Mouse (Mus musculus) heart, embryonic 10.5 days (tissue): ENCODE data around the gene Dnm2. TPM values are rescaled to one million over a fixed set of nuclear protein-coding genes. Genes with fewer than 3 reads are reported as not detected.
"Not testable (repeated sequence)": the region's sequence is repeated elsewhere in the genome, so short reads cannot be mapped to it uniquely, and the experiment has no call there.

Experiments used
- DNase-seq: peaks from one replicate; pipeline ENCODE4 v3.0.0-alpha.2; 2017; ENCODE audit warnings: low spot score
- H3K27ac ChIP-seq: fragments of 300-500 bp; sonication (generic); 2 replicates; pipeline ENCODE4 v1.5.1; 2016; ENCODE audit warnings: mild to moderate bottlenecking
- H3K27me3 ChIP-seq: fragments of 300-500 bp; sonication (generic); 2 replicates; pipeline ENCODE4 v1.6.1; 2016; ENCODE audit warnings: mild to moderate bottlenecking; ENCODE audit not compliant: poor library complexity, insufficient read depth, severe bottlenecking
- H3K36me3 ChIP-seq: fragments of 300-500 bp; sonication (generic); 2 replicates; pipeline ENCODE4 v1.6.1; 2016; ENCODE audit warnings: mild to moderate bottlenecking, moderate library complexity
- H3K4me1 ChIP-seq: fragments of 300-500 bp; sonication (generic); 2 replicates; pipeline ENCODE4 v1.6.1; 2016; ENCODE audit warnings: mild to moderate bottlenecking
- H3K4me3 ChIP-seq: fragments of 300-500 bp; sonication (generic); 2 replicates; pipeline ENCODE4 v1.5.1; 2016; ENCODE audit warnings: mild to moderate bottlenecking, moderate library complexity
- H3K9me3 ChIP-seq: fragments of 300-500 bp; sonication (generic); 2 replicates; pipeline ENCODE4 v1.6.1; 2016; ENCODE audit warnings: mild to moderate bottlenecking, moderate library complexity
- WGBS: fragments of 180-500 bp; shearing (Covaris S2); methylation state at CpG from one replicate; pipeline ENCODE4 v1.1.7; 2016; 5-methylcytosine and 5-hydroxymethylcytosine counted together
- polyA plus RNA-seq: library from polyadenylated mRNA; unstranded; fragments of >200 nt; fragmentation: Nextera tagmentation; extraction: Ambion mirVana; gene quantifications from 2 replicates; pipeline ENCODE4 v1.2.1, GENCODE M21; 2016

The Dnm2 gene
- polyA plus RNA-seq, 1 experiment from 2014 or later, result 81.6 TPM

- Histone ChIP-seq H3K4me1 (peaks cover 52% of the 10 kb centered on the region), H3K27ac (peak overlapping the region; percentile 65), H3K36me3 (peaks cover 11% of the 10 kb centered on the region), H3K9me3 (no peaks in the 10 kb centered on the region), H3K4me3 (peak overlapping the region; percentile 18; the same call in 1 of the 2 replicates), H3K27me3 (no peaks in the 10 kb centered on the region)
- peak; percentile 91 for DNase-seq
- WGBS, result 25% methylated on average over 8 of the region's 8 CpGs
Observed at GRCm38 (mm10) chr9:21451870-21452269, 27.2 kb downstream of the Dnm2 start.

GRCm38 (mm10) chr9:21453003-21453402 is 28.3 kb downstream of the Dnm2 start:
- Histone ChIP-seq H3K36me3 (peaks cover 7% of the 10 kb centered on the region), H3K27ac (no peak overlapping the region), H3K27me3 (no peaks in the 10 kb centered on the region), H3K9me3 (no peaks in the 10 kb centered on the region), H3K4me3 (no peak overlapping the region), H3K4me1 (peaks cover 48% of the 10 kb centered on the region)
- WGBS, result 85% methylated on average over 7 of the region's 7 CpGs
- no peak for DNase-seq

GRCm38 (mm10) chr9:21453459-21453858 is 28.8 kb downstream of the Dnm2 start:
- DNase-seq, result no peak
- Histone ChIP-seq H3K9me3 (no peaks in the 10 kb centered on the region), H3K27ac (no peak overlapping the region), H3K36me3 (peaks cover 10% of the 10 kb centered on the region), H3K27me3 (no peaks in the 10 kb centered on the region), H3K4me3 (no peak overlapping the region), H3K4me1 (peaks cover 48% of the 10 kb centered on the region)
- 75% methylated on average over 2 of the region's 2 CpGs for WGBS

DNA sequence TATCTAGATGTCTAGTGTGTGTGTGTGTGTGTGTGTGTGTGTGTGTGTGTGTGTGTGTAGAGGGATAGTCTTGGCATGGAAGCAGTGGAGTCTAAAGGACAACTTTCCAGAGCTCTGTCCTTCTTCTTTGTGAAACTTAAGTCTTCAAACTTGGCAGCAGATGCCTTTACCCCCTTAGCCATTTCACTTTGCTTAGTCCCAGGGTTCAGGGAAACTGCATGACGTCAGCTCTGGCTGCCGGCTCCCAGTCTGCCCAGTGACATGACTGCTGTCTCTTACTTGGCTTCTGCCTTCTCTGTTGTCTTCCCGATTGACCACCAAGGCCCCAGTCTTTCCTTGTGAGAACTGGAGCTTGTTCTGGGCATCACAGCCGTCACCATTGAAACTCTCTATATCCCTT is 29.8 kb downstream of the Dnm2 start:
- DNase-seq, result no peak
- WGBS, result 65% methylated on average over 4 of the region's 4 CpGs
- peaks cover 39% of the 10 kb centered on the region for H3K4me1 ChIP-seq

DNA sequence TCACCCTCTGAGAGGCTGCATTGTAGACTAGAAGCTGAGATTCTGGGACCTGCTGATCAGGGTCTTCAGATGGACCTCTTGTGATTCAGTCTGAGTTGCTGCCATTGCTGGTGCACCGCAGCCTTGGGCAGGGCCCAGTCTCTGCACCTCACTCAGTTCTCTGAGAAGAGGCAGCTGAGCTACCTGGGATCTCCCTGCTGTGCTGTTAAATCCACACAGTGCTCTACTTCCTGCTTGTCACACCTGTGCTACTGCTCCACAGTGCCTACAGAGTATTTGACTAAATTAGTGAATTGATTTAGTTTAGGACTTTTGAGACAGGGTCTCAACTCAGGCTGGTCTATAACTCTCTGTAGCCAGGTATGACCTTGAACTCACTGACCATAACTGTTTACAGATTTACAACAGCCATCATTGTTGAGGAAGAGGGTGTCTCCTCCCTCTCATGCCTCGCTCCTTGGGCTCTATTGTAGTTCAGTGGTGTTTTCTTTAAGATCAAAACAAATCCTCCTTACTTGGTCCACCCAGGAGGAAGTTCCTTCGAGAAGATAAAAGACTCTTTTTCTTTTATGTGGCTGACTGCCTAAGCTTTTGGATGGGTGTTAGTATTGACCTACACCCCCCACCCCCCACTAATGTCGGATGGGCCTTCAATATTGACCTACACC is 30.5 kb downstream of the Dnm2 start:
- Histone ChIP-seq H3K9me3 (no peaks in the 10 kb centered on the region), H3K27me3 (no peaks in the 10 kb centered on the region), H3K4me3 (no peak overlapping the region), H3K4me1 (peaks cover 32% of the 10 kb centered on the region), H3K27ac (no peak overlapping the region), H3K36me3 (peaks cover 19% of the 10 kb centered on the region)
- no peak for DNase-seq
- whole genome bisulfite sequencing, result 75% methylated on average over 4 of the region's 4 CpGs

More for the DNA sequence above, 29.8 kb downstream of the Dnm2 start:
- H3K27me3 ChIP-seq, result no peaks in the 10 kb centered on the region
- no peak overlapping the region for H3K4me3 ChIP-seq
- H3K9me3 ChIP-seq, result no peaks in the 10 kb centered on the region
- no peak overlapping the region for H3K27ac ChIP-seq
- peaks cover 13% of the 10 kb centered on the region for H3K36me3 ChIP-seq

- no peaks in the 10 kb centered on the region for H3K9me3 ChIP-seq
- no peak overlapping the region for H3K4me3 ChIP-seq
- no peaks in the 10 kb centered on the region for H3K27me3 ChIP-seq
- H3K27ac ChIP-seq, result no peak overlapping the region
- no peak for DNase-seq
- H3K4me1 ChIP-seq, result peaks cover 23% of the 10 kb centered on the region
- 85% methylated on average over 7 of the region's 7 CpGs for WGBS
- peaks cover 19% of the 10 kb centered on the region for H3K36me3 ChIP-seq
Observed at GRCm38 (mm10) chr9:21456246-21456929, 31.7 kb downstream of the Dnm2 start.

- WGBS, result 83% methylated on average over 10 of the region's 10 CpGs
- Histone ChIP-seq H3K36me3 (peaks cover 19% of the 10 kb centered on the region), H3K4me1 (peaks cover 23% of the 10 kb centered on the region), H3K27ac (no peak overlapping the region), H3K27me3 (no peaks in the 10 kb centered on the region), H3K9me3 (no peaks in the 10 kb centered on the region), H3K4me3 (no peak overlapping the region)
- DNase-seq, result no peak
Observed at GRCm38 (mm10) chr9:21456930-21457634, 32.4 kb downstream of the Dnm2 start.

GRCm38 (mm10) chr9:21458821-21459220 is 34.1 kb downstream of the Dnm2 start:
- no peak overlapping the region for H3K4me3 ChIP-seq
- H3K27me3 ChIP-seq, result no peaks in the 10 kb centered on the region
- H3K9me3 ChIP-seq, result no peaks in the 10 kb centered on the region
- peaks cover 19% of the 10 kb centered on the region for H3K36me3 ChIP-seq
- H3K4me1 ChIP-seq, result peaks cover 34% of the 10 kb centered on the region
- H3K27ac ChIP-seq, result no peak overlapping the region
- WGBS, result 91% methylated on average over 3 of the region's 3 CpGs
- DNase-seq, result no peak

GRCm38 (mm10) chr9:21460400-21460940 is 35.8 kb downstream of the Dnm2 start:
- Histone ChIP-seq H3K4me3 (no peak overlapping the region), H3K27me3 (no peaks in the 10 kb centered on the region), H3K36me3 (peaks cover 28% of the 10 kb centered on the region), H3K27ac (no peak overlapping the region), H3K4me1 (peaks cover 30% of the 10 kb centered on the region), H3K9me3 (no peaks in the 10 kb centered on the region)
- WGBS, result 93% methylated on average over 3 of the region's 3 CpGs
- no peak for DNase-seq

- Histone ChIP-seq H3K9me3 (no peaks in the 10 kb centered on the region), H3K36me3 (peaks cover 49% of the 10 kb centered on the region), H3K27ac (peak overlapping the region; percentile 83), H3K27me3 (no peaks in the 10 kb centered on the region), H3K4me3 (peak overlapping the region; percentile 26), H3K4me1 (peaks cover 28% of the 10 kb centered on the region)
- peak; percentile 91 for DNase-seq
- WGBS, result 23% methylated on average over 5 of the region's 5 CpGs
Observed at GRCm38 (mm10) chr9:21463138-21463590, 38.5 kb downstream of the Dnm2 start.

DNA sequence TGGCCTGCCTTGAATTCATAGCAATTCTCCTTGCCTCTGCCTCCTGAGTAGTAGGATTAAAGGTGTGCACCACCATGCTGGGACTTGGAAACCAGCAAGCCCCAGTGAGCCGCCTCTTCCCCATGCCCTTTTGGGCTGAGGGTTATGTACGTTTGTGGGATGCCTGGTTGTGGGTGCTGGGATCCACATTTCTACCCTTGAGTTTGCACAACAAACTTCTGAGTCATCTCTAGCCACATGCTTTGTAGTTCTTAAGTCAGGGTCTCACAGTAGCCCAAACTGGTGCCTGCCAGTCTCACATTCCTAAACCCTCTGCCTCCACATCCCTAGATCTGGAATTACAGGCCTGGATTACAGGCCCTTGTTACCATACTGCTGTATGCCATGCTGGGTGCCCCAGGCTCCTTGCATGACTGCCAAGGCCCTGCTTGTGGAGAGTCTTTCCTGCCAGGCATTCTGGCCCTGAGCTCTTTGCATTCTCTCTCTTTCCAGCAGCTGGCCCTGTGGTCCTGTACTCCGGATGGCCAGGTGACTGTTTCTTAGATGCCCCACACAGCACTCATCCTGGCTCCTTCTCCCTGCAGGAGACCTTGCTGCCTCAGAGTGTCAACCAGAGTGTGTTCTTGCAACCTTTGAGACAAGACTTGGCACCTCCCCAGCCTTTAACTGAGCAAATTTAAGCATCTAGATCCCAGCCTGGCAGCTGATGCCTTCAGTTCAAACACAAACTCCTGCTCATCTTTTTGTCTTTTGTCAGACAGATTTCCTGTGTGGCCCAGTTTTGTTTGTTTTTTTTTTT is 39.3 kb downstream of the Dnm2 start:
- Histone ChIP-seq H3K27ac (peak overlapping the region; percentile 83), H3K36me3 (peaks cover 49% of the 10 kb centered on the region), H3K27me3 (no peaks in the 10 kb centered on the region), H3K9me3 (no peaks in the 10 kb centered on the region), H3K4me1 (peaks cover 28% of the 10 kb centered on the region), H3K4me3 (no peak overlapping the region)
- DNase-seq, result no peak
- 82% methylated on average over 3 of the region's 3 CpGs for WGBS

- not testable (repeated sequence) for H3K27me3 ChIP-seq, H3K9me3 ChIP-seq, H3K27ac ChIP-seq, DNase-seq, H3K4me3 ChIP-seq
- WGBS, result 92% methylated on average over 7 of the region's 7 CpGs
- peaks cover 28% of the 10 kb centered on the region for H3K4me1 ChIP-seq
- peaks cover 52% of the 10 kb centered on the region for H3K36me3 ChIP-seq
Observed at GRCm38 (mm10) chr9:21464565-21464928, 39.8 kb downstream of the Dnm2 start.
